Mouse (Mus musculus) C2C12 (cell line): ENCODE results near the gene Rwdd3.

Source experiments
- CEBPB ChIP-seq: IDR thresholded peaks from one replicate; pipeline ENCODE4 v1.6.1; 2011; ENCODE audit warnings: low read depth, mild to moderate bottlenecking, control low read depth, moderate library complexity
- CTCF ChIP-seq: IDR thresholded peaks from one replicate; pipeline ENCODE4 v1.5.1; 2011; ENCODE audit not compliant: control insufficient read depth, insufficient read depth, insufficient read length
- FOSL1 ChIP-seq: IDR thresholded peaks from one replicate; pipeline ENCODE4 v1.8.0; 2011; ENCODE audit warnings: mild to moderate bottlenecking, low read length; ENCODE audit not compliant: poor library complexity, insufficient read depth, severe bottlenecking
- MAX ChIP-seq: IDR thresholded peaks from one replicate; pipeline ENCODE4 v1.6.1; 2011; ENCODE audit warnings: mild to moderate bottlenecking, control low read depth
- MYOD1 ChIP-seq: IDR thresholded peaks from one replicate; pipeline ENCODE4 v1.6.1; 2011; ENCODE audit warnings: low read depth; ENCODE audit not compliant: control insufficient read depth, insufficient read length
- USF1 ChIP-seq: IDR thresholded peaks from one replicate; pipeline ENCODE4 v1.6.1; 2011; ENCODE audit warnings: low read depth, mild to moderate bottlenecking, control low read depth, moderate library complexity

GRCm38 (mm10) chr3:121201012-121201747 is 29.7 kb upstream of the Rwdd3 start:
- TF ChIP-seq USF1 (no peak), CTCF (no peak), FOSL1 (no peak), MAX (no peak), CEBPB (no peak), MYOD1 (no peak)
